Mouse (Mus musculus): Measurements from ENCODE around the gene Zfp618. TPM values are rescaled to one million over a fixed set of nuclear protein-coding genes. Genes with fewer than 3 reads are reported as not detected.

Gene Zfp618
- polyA plus RNA-seq (2012; rRNA removed), result 1.5 and 1.6 TPM in 2 replicates

DNA sequence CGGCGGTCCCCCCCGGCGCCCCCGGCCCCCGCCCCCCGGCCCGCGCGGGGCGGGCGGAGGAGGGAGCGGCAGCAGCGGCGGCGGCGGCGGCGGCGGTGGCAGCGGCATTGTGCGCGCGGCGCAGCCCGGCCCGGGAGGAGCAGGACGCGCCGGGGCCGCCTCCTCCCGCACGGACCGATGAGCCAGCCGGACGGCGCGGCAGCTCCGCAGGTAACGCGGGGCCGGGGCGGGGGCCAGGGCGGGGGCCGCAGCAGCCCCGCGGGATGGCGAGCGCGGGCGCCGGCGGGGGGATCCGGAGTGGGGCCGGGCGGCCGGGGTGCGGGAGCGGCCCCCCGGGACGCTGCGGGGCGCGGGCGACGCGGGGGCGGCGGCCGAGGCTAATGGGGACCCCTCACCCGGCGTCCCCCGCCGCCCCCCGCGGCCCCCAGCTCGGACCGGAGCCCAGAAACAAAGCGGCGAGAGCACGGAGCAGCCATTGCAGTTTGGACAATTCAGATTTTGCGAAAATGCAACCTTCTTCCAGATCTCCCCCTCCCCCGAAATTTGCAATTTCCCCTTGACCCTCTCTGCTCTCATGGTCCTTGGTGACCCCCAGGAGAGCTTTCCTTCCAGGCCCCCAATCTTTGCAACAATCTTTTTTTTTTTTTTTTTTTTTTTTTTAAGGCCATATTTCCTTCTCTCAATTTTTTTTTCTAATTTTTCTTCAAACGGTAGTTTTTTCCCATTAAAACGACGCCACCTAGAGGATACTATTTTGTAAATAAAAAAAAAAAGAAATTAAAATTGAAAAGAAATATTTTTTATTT, at the start of gene Zfp618:
Gene Zfp618, plus strand, starts transcription at position 77 of the 806 bp plus-strand sequence.
- WGBS, result 1% methylated on average over 65 of the region's 86 CpGs
- TF ChIP-seq CTCF (IDR thresholded peaks at IDR 0.05; ENCODE audit: insufficient read depth, low read length) (no peak), POLR2A (IDR thresholded peaks at IDR 0.05; ENCODE audit: borderline replicate concordance, extremely low read depth, low read depth, low read length) (no peak)
- no peaks in the 10 kb centered on the region for H3K4me1 ChIP-seq (ENCODE audit: control insufficient read depth, insufficient read depth, low read length)
- H3K4me3 ChIP-seq (replicated peaks; ENCODE audit: extremely low read depth, low read depth, low read length), result peak within 1 kb of the TSS; percentile 51
- DNase-seq, result no peak

DNA sequence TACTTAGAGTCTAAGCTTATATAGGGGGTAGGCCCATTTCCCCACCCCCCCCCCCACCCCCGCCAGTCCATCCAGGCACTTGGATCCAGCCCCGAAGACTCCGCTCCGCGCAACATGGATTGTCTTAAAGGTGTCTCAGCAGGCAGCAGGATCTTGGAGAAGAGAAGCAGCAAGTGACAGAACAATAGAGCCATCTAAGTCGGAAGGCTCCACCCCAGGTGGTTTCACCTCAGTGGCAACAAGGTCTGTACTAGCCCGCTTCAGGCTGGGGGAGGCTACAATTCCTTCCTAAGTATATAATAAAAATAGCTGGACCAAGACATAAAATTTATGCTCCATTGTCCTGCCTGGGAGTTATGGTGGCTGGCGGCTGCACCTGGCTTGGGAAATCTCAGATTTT, 48.3 kb upstream of the Zfp618 start:
- WGBS, result 96% methylated on average over 8 of the region's 8 CpGs
- TF ChIP-seq CTCF (IDR thresholded peaks at IDR 0.05; ENCODE audit: insufficient read depth, low read length) (no peak), POLR2A (IDR thresholded peaks at IDR 0.05; ENCODE audit: borderline replicate concordance, extremely low read depth, low read depth, low read length) (no peak)
- no peak overlapping the region for H3K4me3 ChIP-seq (replicated peaks; ENCODE audit: extremely low read depth, low read depth, low read length)
- H3K4me1 ChIP-seq (ENCODE audit: control insufficient read depth, insufficient read depth, low read length), result no peaks in the 10 kb centered on the region
- no peak for DNase-seq

DNA sequence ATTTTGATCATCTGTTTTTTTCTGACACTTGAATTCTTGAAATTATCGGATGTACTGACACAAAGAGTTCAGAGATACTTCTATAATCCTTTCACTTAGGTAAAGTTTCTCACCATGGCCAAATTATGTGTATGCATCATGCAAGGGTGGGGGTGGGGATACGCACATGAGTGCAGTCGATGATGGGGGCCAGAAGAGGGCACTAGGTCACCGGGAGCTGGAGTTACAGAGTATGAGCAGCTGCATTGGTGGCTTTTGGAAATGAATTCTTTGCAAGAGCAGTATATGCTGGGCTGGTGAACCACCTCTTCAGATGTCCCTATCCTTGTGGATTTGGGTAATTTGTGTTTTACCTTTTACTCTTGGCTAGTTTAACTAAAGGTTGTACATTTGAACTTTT, 31.6 kb upstream of the Zfp618 start:
- TF ChIP-seq POLR2A (IDR thresholded peaks at IDR 0.05; ENCODE audit: borderline replicate concordance, extremely low read depth, low read depth, low read length), result no peak
- no peak for TF ChIP-seq CTCF (IDR thresholded peaks at IDR 0.05; ENCODE audit: insufficient read depth, low read length)
- WGBS, result 87% methylated on average over 4 of the region's 4 CpGs
- DNase-seq, result no peak
- no peaks in the 10 kb centered on the region for H3K4me1 ChIP-seq (ENCODE audit: control insufficient read depth, insufficient read depth, low read length)
- H3K4me3 ChIP-seq (replicated peaks; ENCODE audit: extremely low read depth, low read depth, low read length), result no peak overlapping the region

DNA sequence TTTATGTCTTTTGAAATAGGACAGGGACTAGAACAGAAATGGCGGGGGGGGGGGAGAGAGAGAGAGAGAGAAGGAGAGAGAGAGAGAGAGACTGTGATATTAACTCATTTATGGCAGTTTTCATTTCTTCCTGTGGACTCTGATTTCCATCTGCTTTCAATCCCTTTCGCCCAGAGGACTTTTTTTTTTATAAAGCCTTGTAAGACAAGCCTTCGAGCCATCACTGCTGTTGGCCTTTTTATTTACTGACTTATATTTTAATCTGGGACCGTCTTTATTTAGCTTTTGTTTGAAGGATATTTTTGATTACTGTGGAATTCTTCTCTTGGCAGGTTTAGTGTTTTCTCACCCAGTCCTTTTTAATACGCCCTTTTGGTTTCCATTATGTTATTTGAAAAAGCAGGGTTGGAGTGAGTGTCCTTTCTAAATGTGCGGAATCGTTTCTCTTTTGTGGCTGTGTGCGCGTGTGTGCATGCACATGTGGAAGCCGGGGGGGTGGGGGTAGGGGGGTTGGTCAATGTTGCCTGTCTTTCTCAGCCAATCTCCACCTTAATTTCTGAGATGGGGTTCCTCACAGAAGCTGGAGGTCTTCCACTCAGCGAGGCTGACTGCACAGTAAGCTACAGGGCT, 29.7 kb upstream of the Zfp618 start:
- H3K4me1 ChIP-seq (ENCODE audit: control insufficient read depth, insufficient read depth, low read length), result no peaks in the 10 kb centered on the region
- no peak overlapping the region for H3K4me3 ChIP-seq (replicated peaks; ENCODE audit: extremely low read depth, low read depth, low read length)
- DNase-seq, result no peak
- WGBS, result 63% methylated on average over 11 of the region's 11 CpGs
- TF ChIP-seq CTCF (IDR thresholded peaks at IDR 0.05; ENCODE audit: insufficient read depth, low read length), result no peak

DNA sequence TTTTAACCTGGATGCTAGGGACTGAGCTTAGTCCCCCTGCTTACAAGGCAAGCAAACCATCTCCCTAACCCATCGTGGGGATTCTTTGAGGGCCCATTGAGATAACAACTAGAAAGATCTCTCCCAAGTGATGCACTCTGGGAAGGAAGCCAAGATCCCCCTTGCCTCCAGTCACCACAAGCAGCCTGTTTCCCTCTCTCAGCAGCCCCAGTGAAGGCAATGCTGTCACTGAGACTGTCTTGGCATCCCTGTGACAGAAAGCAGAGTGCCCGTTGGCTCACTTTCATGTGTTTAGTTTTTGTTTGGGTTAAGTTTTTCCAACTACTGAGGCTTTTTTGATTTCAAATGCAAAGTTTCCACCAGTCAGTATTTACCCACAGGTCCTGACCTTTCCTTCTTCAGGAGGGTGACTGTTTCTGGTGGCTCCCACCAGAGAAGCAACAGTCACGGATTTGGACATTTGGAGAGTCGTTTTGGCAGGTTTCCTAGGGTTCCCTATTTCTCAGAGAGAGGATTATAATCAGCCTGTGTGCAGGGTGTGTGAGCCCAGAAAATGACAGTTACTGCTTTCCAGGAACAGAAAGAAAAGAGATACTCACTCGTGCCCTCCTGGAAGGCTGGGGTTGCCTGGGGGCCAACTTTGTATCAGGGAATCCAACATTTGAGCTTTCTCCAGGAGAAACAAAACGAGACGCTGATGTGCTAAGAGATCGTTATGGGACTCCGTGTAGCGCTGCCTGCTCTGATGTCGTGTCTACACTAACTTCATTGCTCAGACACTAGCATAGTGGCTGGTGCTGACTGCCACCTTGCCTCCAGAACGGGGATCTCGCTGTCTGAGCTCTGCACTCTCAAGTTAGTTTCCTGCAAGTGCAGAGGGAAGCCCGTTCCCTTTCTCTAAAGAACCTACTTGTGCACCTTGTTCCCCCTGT, 23.1 kb upstream of the Zfp618 start:
- no peak for DNase-seq
- 53% methylated on average over 14 of the region's 14 CpGs for WGBS

DNA sequence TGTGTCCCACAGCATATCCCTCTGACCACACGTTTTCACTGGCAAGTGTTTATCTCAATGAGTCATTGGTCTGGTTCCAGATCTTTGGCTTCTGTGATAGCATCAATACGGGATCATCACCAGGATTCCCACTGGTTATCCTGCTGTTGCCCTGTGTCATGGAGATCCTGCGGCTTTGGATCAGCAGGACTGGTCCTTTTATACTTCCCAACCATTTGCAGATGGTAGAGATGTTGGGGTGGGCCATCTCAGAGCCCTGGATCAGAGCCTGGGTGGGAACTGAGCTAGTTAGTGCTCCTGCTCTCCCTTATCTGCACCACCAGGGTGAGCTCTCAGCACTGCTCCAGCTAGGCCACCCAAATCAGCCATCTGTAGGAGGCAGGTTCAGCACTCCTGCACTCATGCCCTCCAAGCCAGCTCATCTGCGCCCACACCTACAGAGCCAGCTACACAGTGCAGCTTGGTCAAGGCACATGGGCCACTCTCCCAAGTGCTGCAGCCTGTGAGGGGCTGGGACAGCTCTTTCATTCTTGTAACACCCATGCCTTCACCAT, 21.0 kb upstream of the Zfp618 start:
- TF ChIP-seq POLR2A (IDR thresholded peaks at IDR 0.05; ENCODE audit: borderline replicate concordance, extremely low read depth, low read depth, low read length), result no peak
- TF ChIP-seq CTCF (IDR thresholded peaks at IDR 0.05; ENCODE audit: insufficient read depth, low read length), result peak; percentile 75
- Histone ChIP-seq H3K4me1 (ENCODE audit: control insufficient read depth, insufficient read depth, low read length) (no peaks in the 10 kb centered on the region), H3K4me3 (replicated peaks; ENCODE audit: extremely low read depth, low read depth, low read length) (no peak overlapping the region)
- WGBS, result 56% methylated on average over 4 of the region's 4 CpGs
- DNase-seq, result no peak

More for the DNA sequence above, 23.1 kb upstream of the Zfp618 start:
- Histone ChIP-seq H3K4me1 (ENCODE audit: control insufficient read depth, insufficient read depth, low read length) (no peaks in the 10 kb centered on the region), H3K4me3 (replicated peaks; ENCODE audit: extremely low read depth, low read depth, low read length) (no peak overlapping the region)
- TF ChIP-seq CTCF (IDR thresholded peaks at IDR 0.05; ENCODE audit: insufficient read depth, low read length), result no peak
- TF ChIP-seq POLR2A (IDR thresholded peaks at IDR 0.05; ENCODE audit: borderline replicate concordance, extremely low read depth, low read depth, low read length), result no peak

DNA sequence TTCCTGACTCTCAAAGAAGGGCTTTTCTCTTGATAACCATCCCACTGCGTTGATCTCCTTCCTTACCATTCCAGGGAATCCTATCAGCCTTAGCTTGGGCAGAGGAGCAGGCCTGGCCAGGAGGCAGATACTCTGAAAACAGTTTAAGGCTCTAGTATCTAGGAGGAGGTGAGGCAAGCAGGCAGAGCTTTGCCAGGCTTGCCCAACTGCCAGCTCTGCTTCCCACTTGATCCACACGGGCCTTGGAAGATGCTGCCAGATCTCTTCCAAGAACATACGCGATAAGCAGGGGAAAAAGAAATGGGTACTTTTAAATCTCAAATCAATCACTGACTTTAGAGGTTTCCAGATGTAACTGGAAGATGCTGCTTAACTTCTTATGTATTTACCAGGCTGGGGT, 1.6 kb upstream of the Zfp618 start:
- H3K4me1 ChIP-seq (ENCODE audit: control insufficient read depth, insufficient read depth, low read length), result no peaks in the 10 kb centered on the region
- no peak for DNase-seq
- TF ChIP-seq POLR2A (IDR thresholded peaks at IDR 0.05; ENCODE audit: borderline replicate concordance, extremely low read depth, low read depth, low read length) (no peak), CTCF (IDR thresholded peaks at IDR 0.05; ENCODE audit: insufficient read depth, low read length) (no peak)
- no peak overlapping the region for H3K4me3 ChIP-seq (replicated peaks; ENCODE audit: extremely low read depth, low read depth, low read length)
- WGBS, result 61% methylated on average over 4 of the region's 4 CpGs

DNA sequence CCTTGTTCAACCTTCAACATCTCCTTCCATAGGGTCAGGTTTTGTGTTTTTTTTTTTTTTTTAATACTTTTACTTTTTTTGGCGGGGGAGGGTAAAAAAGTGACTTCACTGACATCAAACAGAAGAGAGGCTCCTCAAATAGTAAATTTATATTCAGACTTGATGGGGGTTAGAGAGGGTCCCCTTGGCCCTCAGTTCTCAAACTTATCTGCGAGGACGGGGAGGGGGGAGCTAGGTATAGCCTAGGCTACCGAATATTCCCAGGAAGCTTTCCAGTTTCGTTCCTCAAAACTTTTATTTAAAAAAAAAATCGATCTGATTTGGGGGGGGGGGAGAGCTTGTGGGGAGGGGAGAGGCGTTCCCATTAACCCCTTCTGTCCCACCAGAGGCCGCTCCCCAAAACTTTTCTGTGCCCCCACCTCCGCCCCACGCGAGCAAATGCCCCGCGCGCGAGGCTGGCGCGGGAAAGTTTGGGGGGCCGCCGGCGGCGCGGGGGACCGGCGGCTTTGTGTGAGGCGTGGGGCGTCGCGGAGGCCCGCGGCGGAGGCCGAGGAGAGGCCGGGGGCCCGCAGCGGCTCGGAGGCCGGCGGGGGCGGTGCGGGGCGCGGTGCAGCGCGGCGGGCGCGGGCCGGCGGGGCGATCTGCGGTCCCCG, 403 bp upstream of the Zfp618 start:
- TF ChIP-seq CTCF (IDR thresholded peaks at IDR 0.05; ENCODE audit: insufficient read depth, low read length) (no peak), POLR2A (IDR thresholded peaks at IDR 0.05; ENCODE audit: borderline replicate concordance, extremely low read depth, low read depth, low read length) (no peak)
- Histone ChIP-seq H3K4me3 (replicated peaks; ENCODE audit: extremely low read depth, low read depth, low read length) (no peak overlapping the region), H3K4me1 (ENCODE audit: control insufficient read depth, insufficient read depth, low read length) (no peaks in the 10 kb centered on the region)
- WGBS, result 9% methylated on average over 45 of the region's 52 CpGs
- no peak for DNase-seq

DNA sequence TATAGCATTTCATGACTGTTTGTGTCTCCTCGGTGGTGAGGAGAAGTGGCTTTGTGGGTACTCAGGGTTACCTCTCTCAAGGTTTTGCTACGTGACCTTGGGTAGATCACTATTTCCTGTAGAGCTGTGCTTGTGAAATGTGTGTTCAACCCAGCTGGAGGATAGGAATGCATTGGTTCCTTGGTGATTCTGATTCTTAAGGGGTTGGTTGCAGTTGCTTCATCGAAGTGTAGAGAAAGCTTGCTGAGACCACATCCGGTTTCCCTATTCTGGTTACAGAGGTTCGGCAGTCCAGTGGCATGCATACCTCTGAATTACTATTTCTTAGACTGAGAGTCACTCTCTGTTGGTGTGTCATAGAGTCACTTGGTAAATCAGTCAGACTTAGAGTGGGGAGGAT, 4.2 kb downstream of the Zfp618 start:
- no peak overlapping the region for H3K4me3 ChIP-seq (replicated peaks; ENCODE audit: extremely low read depth, low read depth, low read length)
- TF ChIP-seq CTCF (IDR thresholded peaks at IDR 0.05; ENCODE audit: insufficient read depth, low read length), result no peak
- no peak for TF ChIP-seq POLR2A (IDR thresholded peaks at IDR 0.05; ENCODE audit: borderline replicate concordance, extremely low read depth, low read depth, low read length)
- WGBS, result 59% methylated on average over 5 of the region's 5 CpGs
- DNase-seq, result no peak
- no peaks in the 10 kb centered on the region for H3K4me1 ChIP-seq (ENCODE audit: control insufficient read depth, insufficient read depth, low read length)
